Mouse (Mus musculus) bone marrow macrophage, adult 2 months (primary cell): ENCODE data around the gene LTO1.
"Not testable (repeated sequence)": the region's sequence is repeated elsewhere in the genome, so short reads cannot be mapped to it uniquely, and the experiment has no call there.

ENCODE experiments used
- CTCF ChIP-seq: IDR thresholded peaks from 2 replicates; pipeline ENCODE4 v1.5.1; 2012; ENCODE audit warnings: low read depth, mild to moderate bottlenecking, low read length, moderate library complexity
- POLR2A ChIP-seq: IDR thresholded peaks from 2 replicates; pipeline ENCODE4 v1.6.1; 2012; ENCODE audit warnings: mild to moderate bottlenecking, low read depth, low read length, borderline replicate concordance

DNA sequence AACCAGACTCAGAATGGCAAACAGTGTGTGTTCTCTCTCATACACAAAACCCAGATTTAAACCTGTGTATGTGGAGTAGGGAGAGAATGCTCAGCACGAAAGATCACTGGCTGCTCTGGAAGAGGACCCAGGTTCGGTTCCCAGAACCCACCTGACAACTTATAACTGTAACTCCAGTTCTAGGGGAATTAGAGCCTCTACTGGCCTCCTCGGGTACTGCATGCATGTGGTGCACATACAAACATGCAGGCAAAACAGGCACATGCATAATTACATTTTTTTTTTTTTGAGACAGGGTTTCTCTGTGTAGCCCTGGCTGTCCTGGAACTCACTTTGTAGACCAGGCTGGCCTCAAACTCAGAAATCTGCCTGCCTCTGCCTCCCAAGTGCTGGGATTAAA is 9.4 kb upstream of the LTO1 start:
- TF ChIP-seq CTCF, POLR2A: not testable (repeated sequence)
